Mouse (Mus musculus): ENCODE measurements around the gene Rps6kb2. TPM values are rescaled to one million over a fixed set of nuclear protein-coding genes. Genes with fewer than 3 reads are reported as not detected.

Gene Rps6kb2
- polyA plus RNA-seq, 1 experiment from 2014 or later = 29.6 TPM

GRCm38 (mm10) chr19:4171393-4172290, 8.5 kb upstream of the Rps6kb2 start:
- no peak overlapping the region for H3K4me3 ChIP-seq (ENCODE audit: inconsistent target)

GRCm38 (mm10) chr19:4170723-4171392, 7.7 kb upstream of the Rps6kb2 start:
- Histone ChIP-seq H3K79me2 (ENCODE audit: inconsistent target) (no peaks in the 10 kb centered on the region), H3K36me3 (ENCODE audit: inconsistent target) (no peaks in the 10 kb centered on the region), H3K27ac (no peak overlapping the region), H3K4me3 (ENCODE audit: inconsistent target) (no peak overlapping the region)
- WGBS (ENCODE audit: missing documents) = 91% methylated on average over 10 of the region's 10 CpGs

More at GRCm38 (mm10) chr19:4171393-4172290, 8.5 kb upstream of the Rps6kb2 start:
- WGBS (ENCODE audit: missing documents) = 48% methylated on average over 13 of the region's 13 CpGs
- Histone ChIP-seq H3K79me2 (ENCODE audit: inconsistent target) (no peaks in the 10 kb centered on the region), H3K36me3 (ENCODE audit: inconsistent target) (no peaks in the 10 kb centered on the region), H3K27ac (no peak overlapping the region)

GRCm38 (mm10) chr19:4169810-4170209, 6.7 kb upstream of the Rps6kb2 start:
- H3K36me3 ChIP-seq (ENCODE audit: inconsistent target) = no peaks in the 10 kb centered on the region
- no peaks in the 10 kb centered on the region for H3K79me2 ChIP-seq (ENCODE audit: inconsistent target)
- H3K27ac ChIP-seq = 0 out of 2 replicates have a peak overlapping the region, but pooled peaks have one; percentile 4
- WGBS (ENCODE audit: missing documents) = 12% methylated on average over 27 of the region's 27 CpGs
- H3K4me3 ChIP-seq (ENCODE audit: inconsistent target) = peak overlapping the region; percentile 1; the same call in 1 of the 2 replicates

- no peak overlapping the region for H3K27ac ChIP-seq
- WGBS (ENCODE audit: missing documents) = under 1% methylated on average over 40 of the region's 43 CpGs
- H3K36me3 ChIP-seq (ENCODE audit: inconsistent target) = no peaks in the 10 kb centered on the region
- H3K79me2 ChIP-seq (ENCODE audit: inconsistent target) = no peaks in the 10 kb centered on the region
- H3K4me3 ChIP-seq (ENCODE audit: inconsistent target) = peak overlapping the region; percentile 21; the same call in 1 of the 2 replicates
Measured at GRCm38 (mm10) chr19:4169378-4169784, 6.2 kb upstream of the Rps6kb2 start.

GRCm38 (mm10) chr19:4166678-4167476, 3.7 kb upstream of the Rps6kb2 start:
- H3K4me3 ChIP-seq (ENCODE audit: inconsistent target) = no peak overlapping the region
- WGBS (ENCODE audit: missing documents) = 95% methylated on average over 9 of the region's 9 CpGs
- H3K27ac ChIP-seq = no peak overlapping the region
- no peaks in the 10 kb centered on the region for H3K36me3 ChIP-seq (ENCODE audit: inconsistent target)
- peaks cover 11% of the 10 kb centered on the region; the same call in 1 of the 2 replicates for H3K79me2 ChIP-seq (ENCODE audit: inconsistent target)

- Histone ChIP-seq H3K4me3 (ENCODE audit: inconsistent target) (no peak overlapping the region), H3K79me2 (ENCODE audit: inconsistent target) (peaks cover 12% of the 10 kb centered on the region; the same call in 1 of the 2 replicates), H3K27ac (0 out of 2 replicates have a peak overlapping the region, but pooled peaks have one; percentile 7), H3K36me3 (ENCODE audit: inconsistent target) (peaks cover 13% of the 10 kb centered on the region)
- WGBS (ENCODE audit: missing documents) = 37% methylated on average over 2 of the region's 2 CpGs
Measured at GRCm38 (mm10) chr19:4164721-4165120, 1.6 kb upstream of the Rps6kb2 start.

GRCm38 (mm10) chr19:4164100-4164499, 946 bp upstream of the Rps6kb2 start:
- H3K79me2 ChIP-seq (ENCODE audit: inconsistent target) = peaks cover 12% of the 10 kb centered on the region; the same call in 1 of the 2 replicates
- no peak overlapping the region for H3K4me3 ChIP-seq (ENCODE audit: inconsistent target)
- WGBS (ENCODE audit: missing documents) = 92% methylated on average over 3 of the region's 3 CpGs
- H3K27ac ChIP-seq = peak overlapping the region; percentile 7; the same call in 1 of the 2 replicates
- peaks cover 19% of the 10 kb centered on the region for H3K36me3 ChIP-seq (ENCODE audit: inconsistent target)

- H3K4me3 ChIP-seq (ENCODE audit: inconsistent target) = peak overlapping the region; percentile 84
- peak overlapping the region; percentile 36 for H3K27ac ChIP-seq
- peaks cover 25% of the 10 kb centered on the region for H3K36me3 ChIP-seq (ENCODE audit: inconsistent target)
- peaks cover 12% of the 10 kb centered on the region; the same call in 1 of the 2 replicates for H3K79me2 ChIP-seq (ENCODE audit: inconsistent target)
- WGBS (ENCODE audit: missing documents) = 39% methylated on average over 4 of the region's 4 CpGs
Measured at GRCm38 (mm10) chr19:4163543-4163887, 361 bp upstream of the Rps6kb2 start.

- peaks cover 12% of the 10 kb centered on the region; the same call in 1 of the 2 replicates for H3K79me2 ChIP-seq (ENCODE audit: inconsistent target)
- 93% methylated on average over 8 of the region's 8 CpGs for WGBS (ENCODE audit: missing documents)
- peaks cover 42% of the 10 kb centered on the region for H3K36me3 ChIP-seq (ENCODE audit: inconsistent target)
Measured at GRCm38 (mm10) chr19:4159049-4159448, 4.1 kb downstream of the Rps6kb2 start.

GRCm38 (mm10) chr19:4156771-4157170, 6.4 kb downstream of the Rps6kb2 start:
- Histone ChIP-seq H3K79me2 (ENCODE audit: inconsistent target) (no peaks in the 10 kb centered on the region), H3K4me3 (ENCODE audit: inconsistent target) (no peak overlapping the region), H3K27ac (no peak overlapping the region), H3K36me3 (ENCODE audit: inconsistent target) (peaks cover 63% of the 10 kb centered on the region)
- WGBS (ENCODE audit: missing documents) = 89% methylated on average over 11 of the region's 12 CpGs

More at GRCm38 (mm10) chr19:4159049-4159448, 4.1 kb downstream of the Rps6kb2 start:
- Histone ChIP-seq H3K4me3 (ENCODE audit: inconsistent target) (no peak overlapping the region), H3K27ac (no peak overlapping the region)

GRCm38 (mm10) chr19:4156073-4156579, 7.0 kb downstream of the Rps6kb2 start:
- H3K4me3 ChIP-seq (ENCODE audit: inconsistent target) = no peak overlapping the region
- H3K27ac ChIP-seq = no peak overlapping the region
- peaks cover 63% of the 10 kb centered on the region for H3K36me3 ChIP-seq (ENCODE audit: inconsistent target)
- no peaks in the 10 kb centered on the region; the same call in 1 of the 2 replicates for H3K79me2 ChIP-seq (ENCODE audit: inconsistent target)
- 68% methylated on average over 20 of the region's 20 CpGs for WGBS (ENCODE audit: missing documents)

GRCm38 (mm10) chr19:4155223-4156072, 7.7 kb downstream of the Rps6kb2 start:
- peaks cover 7% of the 10 kb centered on the region; the same call in 1 of the 2 replicates for H3K79me2 ChIP-seq (ENCODE audit: inconsistent target)
- H3K27ac ChIP-seq = no peak overlapping the region
- H3K4me3 ChIP-seq (ENCODE audit: inconsistent target) = no peak overlapping the region
- peaks cover 64% of the 10 kb centered on the region for H3K36me3 ChIP-seq (ENCODE audit: inconsistent target)
- 51% methylated on average over 6 of the region's 6 CpGs for WGBS (ENCODE audit: missing documents)
